Mouse (Mus musculus) frontal cortex, postnatal 14 days (tissue): Measurements from ENCODE around the gene Islr2.

Experiments used
- DNase-seq, 2 experiments: peaks; one replicate each; pipeline ENCODE4 v3.0.0; 2022; ENCODE audit warnings: low spot score in 2 of 2

Islr2 gene

DNA sequence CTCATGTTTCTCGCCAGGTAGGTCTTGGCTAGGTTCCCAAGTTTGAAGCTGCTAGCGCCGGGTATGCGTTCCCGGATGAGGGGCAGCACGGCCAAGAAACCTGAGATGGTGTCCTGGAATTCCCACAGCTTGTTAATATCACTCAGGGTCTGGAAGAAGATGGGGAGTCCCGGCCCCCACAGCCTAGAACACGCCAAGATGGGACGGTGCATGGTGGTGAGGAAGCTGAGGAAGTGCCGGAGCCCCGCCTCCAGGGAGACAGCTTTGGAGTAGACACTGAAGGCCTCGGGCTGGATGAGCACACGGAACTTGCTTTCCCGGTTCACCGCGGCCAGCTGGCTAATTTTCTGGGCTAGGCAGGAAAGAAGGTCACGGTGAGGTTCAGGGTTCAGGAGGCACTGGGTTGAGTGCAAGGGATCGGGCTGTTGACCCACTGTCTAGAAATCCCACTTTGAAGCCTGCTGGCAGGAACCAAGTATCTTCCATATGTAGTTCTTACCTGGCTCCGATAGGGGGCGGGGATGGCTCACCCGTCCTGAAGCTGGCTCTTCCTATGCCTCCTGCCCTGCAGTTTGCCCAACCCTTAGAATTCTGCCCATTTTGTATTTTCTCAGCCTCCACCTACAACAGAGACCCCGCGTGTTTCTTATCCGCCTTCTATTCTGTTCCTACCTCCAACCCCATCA is 16.2 kb upstream of the Islr2 start:
- DNase-seq: no peak

DNA sequence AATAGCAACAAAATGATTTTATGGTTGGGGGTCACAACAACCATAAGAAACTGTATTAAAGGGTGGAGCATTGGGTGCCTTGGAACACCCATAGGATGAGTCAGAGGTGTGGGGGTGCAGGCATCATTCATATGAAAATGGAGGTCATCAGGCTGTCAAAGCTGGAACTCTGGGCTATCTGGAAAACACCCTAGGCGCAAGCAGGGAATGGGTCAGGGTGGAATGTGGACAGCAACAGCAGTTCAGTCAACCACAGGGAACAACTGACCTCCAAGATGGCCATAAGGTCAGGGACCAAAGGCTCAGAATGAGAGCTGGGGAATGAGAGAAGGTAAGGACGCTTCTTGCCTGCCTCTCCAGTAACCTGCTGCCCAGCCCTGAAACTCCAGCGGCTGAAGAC is 14.4 kb upstream of the Islr2 start:
- DNase-seq: no peak

DNA sequence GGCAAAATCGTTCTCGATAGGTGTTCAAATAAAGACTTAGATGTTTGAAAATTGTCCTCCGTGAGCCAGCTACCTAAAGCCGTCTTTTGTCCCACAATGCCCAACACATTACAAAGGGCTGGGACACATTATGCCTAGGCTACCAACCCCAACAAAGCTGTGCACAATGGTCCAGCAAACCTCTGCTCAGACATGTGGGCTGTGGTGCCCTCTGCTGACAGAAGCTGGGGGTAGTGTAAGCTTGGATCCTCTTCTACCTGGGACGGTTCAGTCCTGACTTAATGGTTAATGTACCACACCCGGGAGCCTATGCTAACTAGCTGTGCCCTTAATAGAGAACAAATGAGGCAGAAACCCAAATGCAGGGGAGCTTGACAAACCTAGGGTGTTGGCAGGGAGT is 12.3 kb upstream of the Islr2 start:
- peak in 1 of 2 experiments; percentile 33 for DNase-seq

GRCm38 (mm10) chr9:58214519-58215180 is 10.5 kb upstream of the Islr2 start:
- no peak for DNase-seq

DNA sequence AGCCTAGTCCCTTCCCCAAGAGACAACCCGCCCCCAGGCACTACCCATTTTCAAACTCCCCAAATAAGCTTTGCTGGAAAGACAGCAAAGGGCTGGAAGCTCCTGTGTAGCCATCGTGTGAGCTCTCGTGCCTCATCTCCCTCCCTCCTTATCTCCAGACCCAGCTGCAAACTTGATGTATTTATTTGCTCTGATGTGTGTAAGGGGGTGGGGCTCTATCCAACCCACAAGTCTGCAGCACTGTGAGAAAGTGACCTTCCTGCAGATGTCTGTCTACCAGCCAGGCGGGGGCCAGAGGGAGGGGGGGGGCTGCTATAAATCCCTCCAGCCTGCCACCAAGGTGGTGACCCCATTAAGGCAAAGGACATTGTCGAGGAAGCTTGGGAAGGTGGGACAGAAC is 9.7 kb upstream of the Islr2 start:
- DNase-seq: no peak

- DNase-seq: no peak
Measured at GRCm38 (mm10) chr9:58213377-58213776, 9.3 kb upstream of the Islr2 start.

- no peak for DNase-seq
Measured at GRCm38 (mm10) chr9:58210304-58210627, 6.1 kb upstream of the Islr2 start.

- DNase-seq: no peak
Measured at GRCm38 (mm10) chr9:58209462-58210303, 5.6 kb upstream of the Islr2 start.

DNA sequence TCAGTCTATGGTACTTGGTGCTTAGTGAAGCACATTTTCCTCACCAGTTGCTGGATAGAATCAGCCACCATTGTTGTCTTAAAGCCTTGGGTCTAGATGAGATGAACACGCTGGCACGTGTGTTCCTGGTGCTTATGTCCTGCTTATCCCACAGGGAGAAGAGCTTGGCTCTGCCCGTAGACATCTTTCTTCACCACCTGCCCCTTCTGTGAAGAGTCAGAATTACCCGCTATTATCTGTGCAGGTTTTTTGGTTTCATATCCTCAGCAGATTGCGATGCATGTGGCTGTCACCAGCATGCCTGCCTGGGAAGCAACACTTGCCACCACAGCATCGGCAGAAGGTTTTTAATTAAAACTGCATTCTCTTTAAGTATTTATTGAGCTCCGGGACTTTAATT is 1.9 kb upstream of the Islr2 start:
- no peak for DNase-seq

GRCm38 (mm10) chr9:58204448-58205000 is 405 bp upstream of the Islr2 start:
- DNase-seq: peak; percentile 77 to 91

DNA sequence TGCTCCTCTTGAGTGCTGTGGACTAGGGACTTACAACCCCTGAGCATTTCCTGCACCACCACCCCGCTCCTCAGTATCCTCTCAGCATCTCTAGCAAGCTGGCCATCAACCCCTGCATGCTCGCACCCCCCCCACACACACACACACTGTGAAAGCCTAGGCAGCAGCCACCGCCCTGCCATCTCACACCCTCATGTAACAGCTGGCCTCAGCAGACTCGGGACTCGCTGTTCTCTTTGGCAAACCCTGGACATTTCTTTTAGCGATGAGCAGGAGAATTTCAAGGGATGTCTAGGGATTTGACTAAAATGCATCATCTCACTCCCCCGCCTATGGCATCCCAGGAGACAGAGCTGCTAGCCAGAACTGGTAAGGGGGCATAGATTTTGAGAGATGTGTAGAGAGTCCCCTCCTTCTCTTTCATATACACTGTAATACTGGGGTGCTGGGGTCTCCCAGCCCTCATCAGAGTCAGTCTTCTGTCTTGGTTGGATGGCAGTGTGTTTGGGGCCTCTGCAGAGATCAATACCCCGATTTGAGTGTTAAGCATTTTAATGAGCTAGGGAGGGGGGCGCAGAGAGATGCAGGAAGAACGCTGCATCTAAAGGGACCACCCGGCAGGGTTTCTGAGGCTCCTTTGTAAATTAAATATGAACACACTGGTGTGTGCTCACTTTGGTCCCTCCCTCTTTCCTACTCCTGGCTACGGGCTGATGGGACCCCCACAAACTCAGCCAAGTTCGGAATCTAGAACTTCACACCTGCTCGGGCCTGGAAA is 1.3 kb downstream of the Islr2 start:
- DNase-seq: peak in 1 of 2 experiments; percentile 33

GRCm38 (mm10) chr9:58201861-58202549 is 2.1 kb downstream of the Islr2 start:
- peak in 1 of 2 experiments; percentile 51 for DNase-seq

DNA sequence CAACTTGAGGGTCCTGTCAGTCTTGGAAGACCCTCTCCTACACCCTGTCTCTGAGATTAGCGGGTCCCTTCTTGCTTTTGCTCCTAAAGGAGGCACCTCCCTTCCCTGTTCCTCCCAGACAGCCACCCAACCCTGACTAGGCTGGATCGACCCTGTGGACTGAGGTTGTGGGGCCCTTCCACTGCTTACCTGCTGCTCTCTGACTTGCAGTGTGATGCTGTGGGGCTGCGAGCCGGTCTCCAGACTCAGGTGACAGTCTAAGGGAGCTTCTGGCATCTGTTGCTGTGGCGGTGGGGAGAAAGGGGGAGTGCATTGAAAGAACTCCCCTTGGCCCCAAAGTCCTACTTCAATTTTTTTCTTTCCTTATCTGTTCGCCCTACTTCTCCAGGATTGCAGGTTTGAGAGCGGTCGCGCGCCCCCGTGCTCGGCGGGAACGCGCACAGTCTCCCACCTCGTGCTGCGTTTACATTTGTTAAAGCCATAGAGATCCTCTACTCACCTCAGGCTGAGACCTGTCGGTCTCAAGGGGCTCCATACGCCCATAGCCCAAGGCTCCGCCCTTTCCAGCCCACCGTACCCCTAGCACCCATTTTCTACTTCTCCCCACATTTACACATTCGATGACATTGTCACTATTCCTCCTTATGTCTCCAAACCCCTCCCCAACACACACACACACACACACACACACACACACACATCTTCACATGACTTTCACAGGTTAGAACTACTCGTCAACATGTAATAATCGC is 2.9 kb downstream of the Islr2 start:
- DNase-seq: peak in 1 of 2 experiments; percentile 48

DNA sequence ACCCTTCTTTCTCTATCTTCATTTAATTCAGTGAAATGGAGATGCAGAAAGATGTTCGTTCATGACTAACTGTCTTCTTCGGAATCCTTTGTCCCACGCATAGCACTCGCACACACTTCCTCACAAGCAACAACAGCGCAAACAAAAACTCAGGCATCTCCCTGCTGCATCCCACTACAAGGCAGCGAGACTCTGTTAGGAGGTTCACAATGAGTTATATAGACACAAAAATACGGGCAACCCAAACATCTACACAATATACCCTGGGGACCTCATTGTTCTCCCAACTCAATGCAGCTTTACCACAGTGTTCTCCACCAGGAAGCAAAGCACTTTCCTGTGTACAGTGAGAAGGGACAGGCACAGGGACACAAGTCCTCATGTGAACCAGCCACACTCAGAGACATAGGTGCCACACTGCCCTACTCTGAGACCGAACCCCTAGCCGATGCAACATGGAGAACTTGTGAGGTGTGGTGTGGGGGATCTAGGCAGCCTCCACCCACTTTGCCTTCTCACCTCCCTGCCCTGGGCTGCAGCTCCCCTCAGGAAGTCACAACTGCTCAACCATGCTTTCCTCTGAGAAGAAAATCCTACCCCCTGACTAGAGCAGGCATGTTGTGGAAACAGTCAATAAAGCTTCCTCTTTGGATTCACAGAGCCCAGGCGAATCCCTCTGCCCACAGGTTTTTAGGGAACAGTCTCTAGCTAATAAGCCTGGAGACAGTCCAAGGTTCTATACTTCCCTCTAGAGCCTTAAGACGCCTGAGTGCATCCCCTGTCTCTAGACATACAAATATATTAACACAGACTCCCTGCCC is 3.6 kb downstream of the Islr2 start:
- DNase-seq: peak in 1 of 2 experiments; percentile 19

GRCm38 (mm10) chr9:58199381-58200269 is 4.5 kb downstream of the Islr2 start:
- peak in 1 of 2 experiments; percentile 19 for DNase-seq

DNA sequence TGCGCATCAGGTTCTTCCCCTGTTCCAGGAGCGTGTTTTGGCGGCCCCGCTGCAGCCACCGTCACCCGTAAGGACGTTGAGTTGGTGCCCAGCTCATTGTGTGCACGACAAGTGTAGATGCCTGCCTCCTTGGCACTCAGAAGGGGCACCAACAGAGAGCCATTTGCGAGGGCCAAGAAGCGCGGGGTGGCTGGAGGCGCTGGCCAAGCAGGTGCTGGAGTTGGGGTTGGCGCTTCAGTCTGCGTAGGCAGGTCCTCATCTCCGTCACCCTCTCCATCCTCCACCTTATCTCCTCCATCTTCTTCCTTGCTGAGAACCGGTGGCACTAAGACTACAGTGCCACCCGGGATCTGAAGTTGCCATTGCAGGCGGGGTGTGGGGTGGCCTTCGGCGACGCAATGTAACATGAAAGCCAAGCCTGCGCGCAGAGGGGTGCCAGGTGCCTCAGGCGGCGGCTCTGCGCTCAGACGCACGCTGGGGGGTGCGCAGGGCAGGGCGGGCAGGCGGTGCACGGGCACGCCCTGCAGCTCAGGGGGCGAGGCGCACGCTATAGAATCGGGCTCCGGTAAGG is 5.2 kb downstream of the Islr2 start:
- DNase-seq: peak in 1 of 2 experiments; percentile 42

DNA sequence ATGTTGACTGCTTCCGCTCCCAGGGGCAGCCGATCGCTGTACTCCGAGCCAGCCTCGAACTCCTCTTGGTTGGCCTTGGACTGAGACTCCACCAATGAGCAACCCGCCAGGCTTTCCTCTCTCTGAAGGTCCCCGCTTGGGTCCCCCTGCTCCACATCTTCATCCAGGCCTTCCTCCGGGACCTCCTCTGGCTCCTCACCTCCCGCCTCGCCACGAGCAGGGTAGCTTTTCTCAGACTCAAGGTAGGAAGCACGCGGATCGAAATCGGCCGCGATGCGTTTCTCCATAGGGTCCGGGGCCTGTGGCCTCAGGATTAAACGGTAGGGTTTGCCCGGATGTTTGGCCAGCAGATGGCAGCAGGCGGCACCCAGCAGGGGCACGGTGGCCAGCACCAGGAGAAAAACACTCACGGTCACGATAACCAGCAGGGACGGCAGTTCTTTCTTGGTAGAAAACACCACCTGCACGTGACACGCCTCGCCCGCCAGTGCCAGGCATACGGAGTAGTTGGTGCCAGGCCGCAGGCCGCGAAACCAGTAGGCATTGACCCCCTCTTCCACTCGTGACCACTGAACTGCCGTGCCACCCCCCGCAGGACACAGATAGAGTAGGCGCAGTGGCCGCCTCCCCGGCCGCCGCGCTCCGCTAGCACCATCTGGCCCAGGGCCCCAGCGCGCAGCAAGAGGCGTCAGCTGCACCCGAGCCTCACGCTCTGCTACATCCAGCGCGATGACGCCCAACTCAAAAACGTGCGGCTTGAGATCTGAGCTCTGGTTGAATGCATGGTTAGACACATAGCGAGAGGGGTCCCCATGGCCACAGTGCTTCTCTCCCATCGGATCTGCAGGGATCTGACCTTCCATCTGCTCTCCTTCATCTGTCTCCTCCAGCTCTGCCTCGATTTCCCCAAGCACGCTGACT is 6.1 kb downstream of the Islr2 start:
- DNase-seq: peak in 1 of 2 experiments; percentile 63
